Mouse (Mus musculus): ENCODE results near the gene Anks1b. TPM values are rescaled to one million over a fixed set of nuclear protein-coding genes. Genes with fewer than 3 reads are reported as not detected.

Anks1b gene
- polyA plus RNA-seq, 1 experiment, result 1.9 TPM

DNA sequence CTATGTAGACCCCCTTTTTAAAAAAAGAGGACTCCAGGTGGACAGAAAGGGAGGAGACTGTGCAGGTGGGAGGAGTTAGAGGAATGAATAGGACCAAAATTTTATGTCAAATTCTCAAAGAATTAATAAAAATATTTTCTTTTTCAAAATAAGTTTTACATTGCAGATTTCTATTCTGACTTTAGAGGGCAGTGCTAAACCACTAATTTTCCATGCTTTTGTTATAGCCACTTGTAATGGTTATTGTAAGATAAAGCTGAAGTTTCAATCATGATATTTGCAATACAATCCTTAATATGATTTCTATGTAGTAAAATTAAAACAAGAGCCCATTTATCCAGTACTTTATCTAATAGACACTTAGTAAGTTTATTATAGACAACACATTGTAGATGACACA lies 278.2 kb downstream of the Anks1b start:
- no peak for TF ChIP-seq POLR2A (IDR thresholded peaks at IDR 0.05; ENCODE audit: control insufficient read depth, low read depth, low read length)
- TF ChIP-seq CTCF (IDR thresholded peaks at IDR 0.05; ENCODE audit: control insufficient read depth, insufficient read depth, insufficient replicate concordance, low read depth, low read length), result no peak
- H3K4me1 ChIP-seq (ENCODE audit: control insufficient read depth, insufficient read depth, low read length), result no peaks in the 10 kb centered on the region
- H3K27ac ChIP-seq (ENCODE audit: control insufficient read depth, insufficient read depth, low read depth, low read length), result no peak overlapping the region
- H3K27me3 ChIP-seq (ENCODE audit: control insufficient read depth, insufficient read depth, low read length), result no peaks in the 10 kb centered on the region
- H3K36me3 ChIP-seq (ENCODE audit: control insufficient read depth, insufficient read depth, low read length), result no peaks in the 10 kb centered on the region
- no peak overlapping the region for H3K4me3 ChIP-seq (ENCODE audit: control insufficient read depth, low read depth, low read length)

DNA sequence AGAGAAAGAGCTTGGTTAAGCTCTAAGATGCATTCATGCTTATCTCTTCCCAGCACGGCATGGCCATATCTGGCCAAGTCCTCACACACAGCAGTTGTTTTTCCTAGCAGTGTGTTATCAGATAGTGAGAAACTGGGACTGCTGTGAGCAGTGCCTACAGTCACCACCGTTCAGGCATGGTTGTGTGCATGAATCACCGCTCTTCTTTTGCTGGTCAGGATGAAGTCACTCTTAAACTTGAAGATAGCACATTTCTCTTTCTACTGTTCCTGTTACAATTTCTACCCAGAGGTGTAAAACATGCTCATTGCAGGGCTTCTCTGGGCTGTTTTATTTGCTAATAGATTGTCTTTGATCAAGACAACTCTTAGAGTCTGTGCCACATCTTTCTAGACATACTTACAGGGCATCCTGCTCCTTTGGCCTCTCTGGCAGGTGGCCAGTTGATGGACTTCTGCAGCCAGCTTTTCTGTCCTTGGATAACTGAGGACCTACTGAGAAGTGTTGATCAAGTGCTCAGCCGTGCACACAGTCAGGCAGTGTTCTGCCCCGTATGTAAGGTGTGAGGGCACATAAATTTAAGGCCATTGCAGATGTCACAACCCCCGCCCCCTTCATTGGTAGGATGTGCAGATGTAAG lies 296.8 kb downstream of the Anks1b start:
- no peaks in the 10 kb centered on the region for H3K27me3 ChIP-seq (ENCODE audit: control insufficient read depth, insufficient read depth, low read length)
- TF ChIP-seq POLR2A (IDR thresholded peaks at IDR 0.05; ENCODE audit: control insufficient read depth, low read depth, low read length) (no peak), CTCF (IDR thresholded peaks at IDR 0.05; ENCODE audit: control insufficient read depth, insufficient read depth, insufficient replicate concordance, low read depth, low read length) (no peak)
- no peaks in the 10 kb centered on the region for H3K4me1 ChIP-seq (ENCODE audit: control insufficient read depth, insufficient read depth, low read length)
- H3K4me3 ChIP-seq (ENCODE audit: control insufficient read depth, low read depth, low read length), result no peak overlapping the region
- no peaks in the 10 kb centered on the region for H3K36me3 ChIP-seq (ENCODE audit: control insufficient read depth, insufficient read depth, low read length)
- H3K27ac ChIP-seq (ENCODE audit: control insufficient read depth, insufficient read depth, low read depth, low read length), result no peak overlapping the region

- Histone ChIP-seq H3K36me3 (ENCODE audit: control insufficient read depth, insufficient read depth, low read length) (no peaks in the 10 kb centered on the region), H3K4me3 (ENCODE audit: control insufficient read depth, low read depth, low read length) (no peak overlapping the region), H3K27ac (ENCODE audit: control insufficient read depth, insufficient read depth, low read depth, low read length) (no peak overlapping the region), H3K27me3 (ENCODE audit: control insufficient read depth, insufficient read depth, low read length) (no peaks in the 10 kb centered on the region), H3K4me1 (ENCODE audit: control insufficient read depth, insufficient read depth, low read length) (no peaks in the 10 kb centered on the region)
- no peak for TF ChIP-seq POLR2A (IDR thresholded peaks at IDR 0.05; ENCODE audit: control insufficient read depth, low read depth, low read length)
Observed at GRCm38 (mm10) chr10:90190366-90190765, 317.1 kb downstream of the Anks1b start.

- no peaks in the 10 kb centered on the region for H3K4me1 ChIP-seq (ENCODE audit: control insufficient read depth, insufficient read depth, low read length)
- no peaks in the 10 kb centered on the region for H3K27me3 ChIP-seq (ENCODE audit: control insufficient read depth, insufficient read depth, low read length)
- TF ChIP-seq CTCF (IDR thresholded peaks at IDR 0.05; ENCODE audit: control insufficient read depth, insufficient read depth, insufficient replicate concordance, low read depth, low read length) (no peak), POLR2A (IDR thresholded peaks at IDR 0.05; ENCODE audit: control insufficient read depth, low read depth, low read length) (no peak)
- no peaks in the 10 kb centered on the region for H3K36me3 ChIP-seq (ENCODE audit: control insufficient read depth, insufficient read depth, low read length)
- no peak overlapping the region for H3K4me3 ChIP-seq (ENCODE audit: control insufficient read depth, low read depth, low read length)
- H3K27ac ChIP-seq (ENCODE audit: control insufficient read depth, insufficient read depth, low read depth, low read length), result no peak overlapping the region
Observed at GRCm38 (mm10) chr10:90196936-90197335, 323.6 kb downstream of the Anks1b start.

- Histone ChIP-seq H3K27me3 (ENCODE audit: control insufficient read depth, insufficient read depth, low read length) (no peaks in the 10 kb centered on the region), H3K27ac (ENCODE audit: control insufficient read depth, insufficient read depth, low read depth, low read length) (no peak overlapping the region), H3K4me3 (ENCODE audit: control insufficient read depth, low read depth, low read length) (no peak overlapping the region), H3K36me3 (ENCODE audit: control insufficient read depth, insufficient read depth, low read length) (no peaks in the 10 kb centered on the region), H3K4me1 (ENCODE audit: control insufficient read depth, insufficient read depth, low read length) (no peaks in the 10 kb centered on the region)
- TF ChIP-seq POLR2A (IDR thresholded peaks at IDR 0.05; ENCODE audit: control insufficient read depth, low read depth, low read length), result no peak
- no peak for TF ChIP-seq CTCF (IDR thresholded peaks at IDR 0.05; ENCODE audit: control insufficient read depth, insufficient read depth, insufficient replicate concordance, low read depth, low read length)
Observed at GRCm38 (mm10) chr10:90210044-90210443, 336.7 kb downstream of the Anks1b start.

GRCm38 (mm10) chr10:90220470-90220869 lies 347.2 kb downstream of the Anks1b start:
- Histone ChIP-seq H3K4me3 (ENCODE audit: control insufficient read depth, low read depth, low read length) (no peak overlapping the region), H3K27me3 (ENCODE audit: control insufficient read depth, insufficient read depth, low read length) (no peaks in the 10 kb centered on the region), H3K4me1 (ENCODE audit: control insufficient read depth, insufficient read depth, low read length) (no peaks in the 10 kb centered on the region), H3K27ac (ENCODE audit: control insufficient read depth, insufficient read depth, low read depth, low read length) (no peak overlapping the region), H3K36me3 (ENCODE audit: control insufficient read depth, insufficient read depth, low read length) (no peaks in the 10 kb centered on the region)
- no peak for TF ChIP-seq CTCF (IDR thresholded peaks at IDR 0.05; ENCODE audit: control insufficient read depth, insufficient read depth, insufficient replicate concordance, low read depth, low read length)
- no peak for TF ChIP-seq POLR2A (IDR thresholded peaks at IDR 0.05; ENCODE audit: control insufficient read depth, low read depth, low read length)

DNA sequence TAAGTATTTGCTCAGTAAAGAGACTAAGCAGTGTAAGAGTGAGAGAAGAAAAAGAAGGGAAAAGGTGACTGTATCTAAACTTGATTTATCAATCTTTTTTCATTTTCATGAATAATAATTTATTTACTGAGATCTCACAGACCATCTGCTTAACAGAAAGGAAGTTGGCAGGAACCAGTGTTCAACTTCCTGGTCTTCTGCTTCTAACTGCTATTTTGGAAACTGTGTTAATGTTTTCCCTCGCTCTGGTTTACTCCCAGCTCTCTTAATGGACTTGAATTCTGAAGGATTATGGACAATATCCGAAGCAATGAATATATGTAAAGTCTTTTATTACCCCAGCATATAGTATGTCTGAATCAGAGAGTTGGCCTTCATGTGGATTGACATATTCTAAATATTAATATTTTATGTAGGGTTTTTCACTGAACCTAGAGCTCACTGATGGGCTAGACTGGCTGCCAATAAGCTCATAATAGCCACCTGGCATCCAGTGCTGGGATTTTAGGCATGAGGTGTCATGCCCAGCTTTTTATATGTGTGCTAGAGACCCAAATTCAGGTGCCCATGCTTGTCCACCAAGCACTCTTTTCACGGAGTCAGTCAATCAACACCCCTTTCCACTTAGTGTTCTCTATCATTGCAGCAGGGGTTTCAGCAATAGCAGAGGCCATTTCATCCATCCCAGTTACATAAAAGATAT lies 349.6 kb downstream of the Anks1b start:
- Histone ChIP-seq H3K4me1 (ENCODE audit: control insufficient read depth, insufficient read depth, low read length) (no peaks in the 10 kb centered on the region), H3K36me3 (ENCODE audit: control insufficient read depth, insufficient read depth, low read length) (no peaks in the 10 kb centered on the region), H3K27ac (ENCODE audit: control insufficient read depth, insufficient read depth, low read depth, low read length) (no peak overlapping the region), H3K27me3 (ENCODE audit: control insufficient read depth, insufficient read depth, low read length) (no peaks in the 10 kb centered on the region), H3K4me3 (ENCODE audit: control insufficient read depth, low read depth, low read length) (no peak overlapping the region)
- TF ChIP-seq CTCF (IDR thresholded peaks at IDR 0.05; ENCODE audit: control insufficient read depth, insufficient read depth, insufficient replicate concordance, low read depth, low read length) (no peak), POLR2A (IDR thresholded peaks at IDR 0.05; ENCODE audit: control insufficient read depth, low read depth, low read length) (no peak)

Measured in testis, adult 2 months (tissue).